Mouse (Mus musculus) embryo, embryonic 11.5 days (tissue): Measurements from ENCODE around the gene Flna.

Experiments used
- DNase-seq: peaks from one replicate; pipeline ENCODE4 v3.0.0-alpha.2; 2012; ENCODE audit warnings: low read depth, low spot score

Gene Flna

GRCm38 (mm10) chrX:74249615-74250014 is at the start of gene Flna:
Gene Flna, minus strand, starts transcription at chrX:74249820.
- DNase-seq, result no peak

- DNase-seq, result no peak
These were observed 48.7 kb upstream of the Flna start for GRCm38 (mm10) chrX:74298348-74298747.

- DNase-seq, result peak; percentile 85
These were observed 47.2 kb upstream of the Flna start, which contains the start of gene Atp6ap1 for GRCm38 (mm10) chrX:74296538-74297448. Gene Atp6ap1, plus strand, starts transcription at chrX:74297097.

- DNase-seq, result no peak
These were observed 43.8 kb upstream of the Flna start for GRCm38 (mm10) chrX:74293431-74293830.

- no peak for DNase-seq
These were observed 33.4 kb upstream of the Flna start for GRCm38 (mm10) chrX:74283092-74283437.

- DNase-seq, result peak; percentile 62
These were observed 32.9 kb upstream of the Flna start for GRCm38 (mm10) chrX:74282395-74283091.

- no peak for DNase-seq
These were observed 32.2 kb upstream of the Flna start, which contains the start of the genes Taz and Dnase1l1 for GRCm38 (mm10) chrX:74281732-74282394. Gene Taz, plus strand, starts transcription at chrX:74281912. Gene Dnase1l1, minus strand, starts transcription at chrX:74282337.

GRCm38 (mm10) chrX:74281041-74281731 is 31.6 kb upstream of the Flna start:
- no peak for DNase-seq

- DNase-seq, result no peak
These were observed 28.3 kb upstream of the Flna start for GRCm38 (mm10) chrX:74277916-74278315.

GRCm38 (mm10) chrX:74273422-74274322 is 24.1 kb upstream of the Flna start:
- no peak for DNase-seq

- no peak for DNase-seq
These were observed 21.4 kb upstream of the Flna start for GRCm38 (mm10) chrX:74270902-74271551.

GRCm38 (mm10) chrX:74270062-74270901 is 20.7 kb upstream of the Flna start, which contains the start of gene Rpl10:
Gene Rpl10, plus strand, starts transcription at chrX:74270812.
- peak; percentile 90 for DNase-seq

- DNase-seq, result no peak
These were observed 20.1 kb upstream of the Flna start for GRCm38 (mm10) chrX:74269736-74270061.

- no peak for DNase-seq
These were observed 8.1 kb upstream of the Flna start for GRCm38 (mm10) chrX:74257746-74258145.

GRCm38 (mm10) chrX:74254888-74255565 is 5.4 kb upstream of the Flna start:
- no peak for DNase-seq

- DNase-seq, result peak; percentile 76
These were observed 4.7 kb upstream of the Flna start, which contains the start of gene Emd for GRCm38 (mm10) chrX:74254153-74254887. Gene Emd, plus strand, starts transcription at chrX:74254687.

- peak; percentile 63 for DNase-seq
These were observed 969 bp downstream of the Flna start for GRCm38 (mm10) chrX:74248651-74249050.

- DNase-seq, result no peak
These were observed 2.9 kb downstream of the Flna start for GRCm38 (mm10) chrX:74246693-74247092.
